Mouse (Mus musculus): Measurements from ENCODE around the gene Taar4. TPM values are rescaled to one million over a fixed set of nuclear protein-coding genes. Genes with fewer than 3 reads are reported as not detected.

Taar4 gene
- polyA plus RNA-seq, 1 experiment = not detected

GRCm38 (mm10) chr10:23959071-23959470 lies 1.2 kb upstream of the Taar4 start:
- H3K36me3 ChIP-seq (ENCODE audit: control insufficient read depth) = no peaks in the 10 kb centered on the region
- H3K4me1 ChIP-seq (ENCODE audit: control insufficient read depth) = no peaks in the 10 kb centered on the region
- H3K27me3 ChIP-seq (ENCODE audit: control insufficient read depth) = no peaks in the 10 kb centered on the region
- TF ChIP-seq TAL1 (IDR thresholded peaks at IDR 0.05; ENCODE audit: low read length) (no peak), GATA1 (IDR thresholded peaks at IDR 0.05; ENCODE audit: low read length) (no peak)
- H3K4me3 ChIP-seq (replicated peaks) = no peak overlapping the region
- H3K9me3 ChIP-seq (ENCODE audit: control insufficient read depth, low read length) = no peaks in the 10 kb centered on the region

GRCm38 (mm10) chr10:23963444-23963843 lies 3.1 kb downstream of the Taar4 start:
- TF ChIP-seq TAL1 (IDR thresholded peaks at IDR 0.05; ENCODE audit: low read length) (no peak), GATA1 (IDR thresholded peaks at IDR 0.05; ENCODE audit: low read length) (no peak)
- Histone ChIP-seq H3K36me3 (ENCODE audit: control insufficient read depth) (no peaks in the 10 kb centered on the region), H3K4me3 (replicated peaks) (no peak overlapping the region), H3K4me1 (ENCODE audit: control insufficient read depth) (no peaks in the 10 kb centered on the region), H3K27me3 (ENCODE audit: control insufficient read depth) (no peaks in the 10 kb centered on the region), H3K9me3 (ENCODE audit: control insufficient read depth, low read length) (no peaks in the 10 kb centered on the region)

DNA sequence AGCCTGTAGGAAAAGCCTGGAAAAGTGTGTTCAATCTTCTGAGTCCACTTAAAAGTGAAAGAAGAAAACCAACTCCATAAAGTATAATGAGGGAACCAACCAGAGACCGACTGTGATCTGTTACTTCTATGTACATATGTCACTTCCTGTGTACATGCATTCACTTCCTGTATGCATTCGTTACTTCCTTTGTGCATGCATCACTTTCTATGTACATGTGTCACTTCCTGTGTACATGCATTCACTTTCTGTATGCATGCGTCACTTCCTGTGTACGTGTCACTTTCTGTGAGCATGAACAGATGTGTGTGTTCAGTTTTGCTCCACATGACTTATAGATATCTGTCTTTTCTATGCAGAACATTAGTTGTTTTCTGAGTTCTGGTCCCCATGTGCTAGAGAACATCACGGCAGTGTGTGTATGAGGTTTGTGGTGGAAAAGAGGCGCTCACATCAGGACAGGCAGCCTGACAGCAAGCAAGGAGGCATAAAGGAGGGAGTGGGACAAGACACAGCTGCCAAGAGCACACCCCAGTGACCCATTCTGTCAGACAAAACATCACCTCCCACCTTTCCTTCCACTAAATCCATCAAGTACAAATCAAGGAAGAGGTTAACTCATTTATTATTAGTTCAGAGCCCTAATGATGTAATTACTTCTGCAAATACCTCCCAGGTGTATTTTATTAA lies 4.8 kb downstream of the Taar4 start:
- Histone ChIP-seq H3K4me1 (ENCODE audit: control insufficient read depth) (no peaks in the 10 kb centered on the region), H3K4me3 (replicated peaks) (no peak overlapping the region), H3K36me3 (ENCODE audit: control insufficient read depth) (no peaks in the 10 kb centered on the region), H3K27me3 (ENCODE audit: control insufficient read depth) (no peaks in the 10 kb centered on the region), H3K9me3 (ENCODE audit: control insufficient read depth, low read length) (no peaks in the 10 kb centered on the region)
- TF ChIP-seq TAL1 (IDR thresholded peaks at IDR 0.05; ENCODE audit: low read length) (no peak), GATA1 (IDR thresholded peaks at IDR 0.05; ENCODE audit: low read length) (no peak)

- H3K4me1 ChIP-seq (ENCODE audit: control insufficient read depth) = no peaks in the 10 kb centered on the region
- no peaks in the 10 kb centered on the region for H3K9me3 ChIP-seq (ENCODE audit: control insufficient read depth, low read length)
- TF ChIP-seq GATA1 (IDR thresholded peaks at IDR 0.05; ENCODE audit: low read length) = no peak
- no peak for TF ChIP-seq TAL1 (IDR thresholded peaks at IDR 0.05; ENCODE audit: low read length)
- no peaks in the 10 kb centered on the region for H3K36me3 ChIP-seq (ENCODE audit: control insufficient read depth)
- H3K27me3 ChIP-seq (ENCODE audit: control insufficient read depth) = no peaks in the 10 kb centered on the region
- H3K4me3 ChIP-seq (replicated peaks) = no peak within 1 kb of the TSS
Observed at GRCm38 (mm10) chr10:23970656-23971165, 10.4 kb downstream of the Taar4 start, which contains the start of gene Taar5. Gene Taar5 (plus strand): TSS chr10:23970706.

GRCm38 (mm10) chr10:23971256-23971655 lies 11.0 kb downstream of the Taar4 start:
- Histone ChIP-seq H3K36me3 (ENCODE audit: control insufficient read depth) (no peaks in the 10 kb centered on the region), H3K4me3 (replicated peaks) (no peak overlapping the region), H3K27me3 (ENCODE audit: control insufficient read depth) (no peaks in the 10 kb centered on the region), H3K9me3 (ENCODE audit: control insufficient read depth, low read length) (no peaks in the 10 kb centered on the region), H3K4me1 (ENCODE audit: control insufficient read depth) (no peaks in the 10 kb centered on the region)
- no peak for TF ChIP-seq TAL1 (IDR thresholded peaks at IDR 0.05; ENCODE audit: low read length)
- TF ChIP-seq GATA1 (IDR thresholded peaks at IDR 0.05; ENCODE audit: low read length) = no peak

DNA sequence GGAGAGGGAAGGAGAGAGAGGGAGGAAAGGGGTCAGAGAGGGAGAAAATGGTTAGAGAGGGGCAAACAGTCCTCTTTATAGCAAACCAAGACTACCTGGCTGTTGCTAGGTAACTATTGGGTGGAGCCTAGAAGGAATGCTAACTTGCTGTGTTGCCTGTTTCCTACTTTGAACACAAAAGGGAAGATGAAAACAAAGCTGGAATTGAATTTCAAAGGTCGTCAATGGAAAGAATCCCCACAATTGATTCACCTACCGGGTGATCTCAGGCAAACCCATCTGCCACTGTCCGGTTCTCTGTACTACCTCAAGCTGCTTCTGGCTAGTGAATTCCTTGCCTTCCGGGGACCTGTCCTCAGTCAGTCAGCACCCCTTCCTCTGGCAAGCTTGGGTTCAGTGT lies 17.7 kb downstream of the Taar4 start:
- H3K9me3 ChIP-seq (ENCODE audit: control insufficient read depth, low read length) = no peaks in the 10 kb centered on the region

DNA sequence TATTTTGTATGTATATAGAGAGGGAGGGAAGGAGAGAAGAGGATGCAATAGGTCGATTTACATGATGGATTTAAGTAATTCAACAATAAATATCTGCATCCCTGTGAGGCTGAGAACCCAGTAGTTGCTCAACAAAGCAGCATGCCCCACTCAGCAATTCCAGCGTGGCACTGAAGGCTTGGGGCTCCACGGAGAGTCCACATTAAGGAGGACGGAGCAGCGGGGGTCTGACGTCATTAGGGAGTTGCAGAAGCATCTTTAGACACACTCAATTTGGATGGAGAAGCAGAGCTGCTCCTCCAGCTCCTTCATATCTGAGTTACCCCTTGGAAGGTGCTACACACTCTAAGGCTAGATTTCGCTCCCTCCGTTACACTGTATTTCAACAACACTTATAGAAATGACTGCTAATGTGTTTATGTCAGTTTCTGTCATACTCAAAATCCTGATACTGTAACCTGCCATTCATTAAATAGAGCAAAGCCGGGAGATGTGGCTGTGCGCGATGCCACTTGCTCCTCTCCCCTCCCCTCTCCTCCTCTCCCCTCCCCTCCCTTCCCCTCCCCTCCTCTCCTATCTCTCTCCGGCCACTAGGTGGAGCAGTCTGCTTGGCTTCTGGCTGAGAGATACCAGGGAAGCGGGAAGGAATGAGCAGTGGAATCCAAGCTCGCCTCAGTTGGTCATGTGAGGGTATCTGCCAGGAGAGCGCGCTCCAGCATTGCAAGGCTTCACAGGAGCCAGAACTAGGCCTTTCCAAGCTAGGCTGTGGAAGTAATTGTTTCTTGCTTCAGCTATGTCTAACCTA lies 18.8 kb downstream of the Taar4 start:
- H3K4me1 ChIP-seq (ENCODE audit: control insufficient read depth) = peaks cover 2% of the 10 kb centered on the region
- H3K4me3 ChIP-seq (replicated peaks) = no peak overlapping the region
- no peaks in the 10 kb centered on the region for H3K36me3 ChIP-seq (ENCODE audit: control insufficient read depth)
- no peak for TF ChIP-seq TAL1 (IDR thresholded peaks at IDR 0.05; ENCODE audit: low read length)
- no peak for TF ChIP-seq GATA1 (IDR thresholded peaks at IDR 0.05; ENCODE audit: low read length)
- no peaks in the 10 kb centered on the region for H3K9me3 ChIP-seq (ENCODE audit: control insufficient read depth, low read length)
- H3K27me3 ChIP-seq (ENCODE audit: control insufficient read depth) = no peaks in the 10 kb centered on the region

More for the DNA sequence above, 17.7 kb downstream of the Taar4 start:
- H3K4me1 ChIP-seq (ENCODE audit: control insufficient read depth) = peaks cover 2% of the 10 kb centered on the region
- H3K36me3 ChIP-seq (ENCODE audit: control insufficient read depth) = no peaks in the 10 kb centered on the region
- TF ChIP-seq GATA1 (IDR thresholded peaks at IDR 0.05; ENCODE audit: low read length) (no peak), TAL1 (IDR thresholded peaks at IDR 0.05; ENCODE audit: low read length) (no peak)
- H3K27me3 ChIP-seq (ENCODE audit: control insufficient read depth) = no peaks in the 10 kb centered on the region
- no peak overlapping the region for H3K4me3 ChIP-seq (replicated peaks)

DNA sequence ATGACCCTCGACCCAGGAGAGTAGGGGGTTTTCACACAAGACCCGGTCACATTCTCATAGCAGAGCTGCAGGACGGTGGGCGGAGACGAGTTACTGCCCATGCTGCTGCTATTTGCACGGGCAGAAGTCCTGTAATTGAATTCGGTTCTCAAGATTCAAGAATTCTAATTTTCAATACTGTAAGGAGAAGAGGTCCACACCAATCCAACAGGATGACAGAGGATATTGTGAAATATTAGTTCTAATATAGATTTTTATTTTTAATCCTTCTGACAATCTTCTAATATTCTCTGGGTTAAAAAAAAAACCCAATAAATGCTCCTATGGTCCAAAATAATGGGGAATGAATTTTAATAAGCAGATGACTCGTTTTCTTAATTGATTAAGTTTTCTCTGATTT lies 25.3 kb downstream of the Taar4 start, which contains the start of gene Taar6:
Taar6 (minus strand) TSS at position 101 of the 400 bp plus-strand sequence.
- no peaks in the 10 kb centered on the region for H3K4me1 ChIP-seq (ENCODE audit: control insufficient read depth)
- no peaks in the 10 kb centered on the region for H3K27me3 ChIP-seq (ENCODE audit: control insufficient read depth)
- no peak within 1 kb of the TSS for H3K4me3 ChIP-seq (replicated peaks)
- no peak for TF ChIP-seq GATA1 (IDR thresholded peaks at IDR 0.05; ENCODE audit: low read length)
- no peak for TF ChIP-seq TAL1 (IDR thresholded peaks at IDR 0.05; ENCODE audit: low read length)
- H3K9me3 ChIP-seq (ENCODE audit: control insufficient read depth, low read length) = no peaks in the 10 kb centered on the region
- no peaks in the 10 kb centered on the region for H3K36me3 ChIP-seq (ENCODE audit: control insufficient read depth)

DNA sequence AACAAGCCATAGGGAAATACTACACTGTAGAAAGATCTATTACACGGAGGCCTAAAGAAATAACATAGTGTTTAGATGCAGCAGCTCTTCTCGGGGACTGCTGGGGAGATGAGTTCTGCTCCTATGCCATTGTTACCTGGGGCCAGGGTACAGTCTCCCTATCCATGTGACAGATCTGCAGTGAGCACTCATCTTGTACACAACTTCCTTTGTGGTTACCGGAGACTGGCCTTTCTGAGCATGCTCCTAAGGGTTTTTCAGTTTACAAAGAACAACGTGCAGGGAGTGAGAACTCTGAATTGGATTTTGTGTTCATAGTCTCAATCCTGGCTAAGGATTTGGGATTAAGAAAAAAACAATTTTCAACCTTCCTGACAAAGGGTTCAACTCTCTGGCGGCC lies 26.1 kb downstream of the Taar4 start:
- H3K9me3 ChIP-seq (ENCODE audit: control insufficient read depth, low read length) = no peaks in the 10 kb centered on the region

More for the DNA sequence above, 26.1 kb downstream of the Taar4 start:
- Histone ChIP-seq H3K27me3 (ENCODE audit: control insufficient read depth) (no peaks in the 10 kb centered on the region), H3K36me3 (ENCODE audit: control insufficient read depth) (no peaks in the 10 kb centered on the region), H3K4me3 (replicated peaks) (no peak overlapping the region), H3K4me1 (ENCODE audit: control insufficient read depth) (no peaks in the 10 kb centered on the region)
- TF ChIP-seq TAL1 (IDR thresholded peaks at IDR 0.05; ENCODE audit: low read length) = no peak
- TF ChIP-seq GATA1 (IDR thresholded peaks at IDR 0.05; ENCODE audit: low read length) = no peak

Data from erythroblast, embryonic 14.5 days (primary cell).